Mouse (Mus musculus): ENCODE data around the gene Pla2g4e. TPM values are rescaled to one million over a fixed set of nuclear protein-coding genes. Genes with fewer than 3 reads are reported as not detected.

Gene Pla2g4e
- total and polyA plus RNA-seq, 3 experiments = not detected

DNA sequence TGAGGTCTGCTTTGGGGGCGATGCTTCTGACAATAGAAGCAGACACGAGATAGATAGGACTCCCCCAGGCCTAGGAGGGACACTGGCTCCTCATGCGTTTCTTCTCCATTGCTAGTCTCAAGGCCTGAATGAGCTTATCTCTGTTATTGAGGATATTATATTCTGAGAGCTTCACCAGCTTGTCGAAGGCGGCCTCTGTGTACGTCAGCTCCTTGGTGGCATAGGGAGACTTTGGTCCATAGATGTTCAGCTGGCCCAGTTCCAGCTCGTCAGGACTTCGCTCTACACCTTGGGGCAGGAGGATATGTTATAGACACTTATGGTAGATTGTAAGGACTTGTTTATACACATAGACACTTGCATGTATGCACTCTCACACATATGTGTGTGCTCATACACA, 77.4 kb downstream of the Pla2g4e start:
- DNase-seq (ENCODE audit: low read depth, low spot score) = no peak
- H3K79me2 ChIP-seq (ENCODE audit: control insufficient read depth, insufficient read depth, low read length, poor library complexity) = no peaks in the 10 kb centered on the region
- TF ChIP-seq UBTF (IDR thresholded peaks at IDR 0.05; ENCODE audit: borderline replicate concordance, insufficient read depth, low read depth, low read length) (no peak), MAX (IDR thresholded peaks at IDR 0.05; ENCODE audit: low read length) (no peak), HCFC1 (IDR thresholded peaks at IDR 0.05; ENCODE audit: low read depth, low read length) (no peak), POLR2AphosphoS5 (IDR thresholded peaks at IDR 0.05; ENCODE audit: borderline replicate concordance, low read depth, low read length) (no peak), ETS1 (IDR thresholded peaks at IDR 0.05; ENCODE audit: low read depth, low read length) (no peak), MXI1 (IDR thresholded peaks at IDR 0.05; ENCODE audit: low read depth, low read length) (no peak), ZMIZ1 (IDR thresholded peaks at IDR 0.05; ENCODE audit: low read depth, low read length) (no peak), POLR2A (IDR thresholded peaks at IDR 0.05; ENCODE audit: control insufficient read depth in 1 of 2, insufficient read depth in 1 of 2, low read depth in 1 of 2, low read length in 2 of 2, poor library complexity in 1 of 2) (no peak), NELFE (IDR thresholded peaks at IDR 0.05; ENCODE audit: low read depth, low read length) (no peak), BHLHE40 (IDR thresholded peaks at IDR 0.05; ENCODE audit: borderline replicate concordance, low read depth, low read length) (no peak), POLR2AphosphoS2 (IDR thresholded peaks at IDR 0.05; ENCODE audit: low read length) (no peak), EP300 (IDR thresholded peaks at IDR 0.05; ENCODE audit: low read depth in 1 of 2, low read length in 2 of 2) (no peak), SMC3 (IDR thresholded peaks at IDR 0.05; ENCODE audit: low read depth, low read length) (no peak), ZNF384 (IDR thresholded peaks at IDR 0.05; ENCODE audit: low read depth, low read length) (no peak), USF2 (IDR thresholded peaks at IDR 0.05; ENCODE audit: borderline replicate concordance in 1 of 2, insufficient read depth in 1 of 2, low read depth in 1 of 2, low read length in 2 of 2) (no peak), GABPA (IDR thresholded peaks at IDR 0.05; ENCODE audit: low read depth, low read length) (no peak), RAD21 (IDR thresholded peaks at IDR 0.05; ENCODE audit: low read depth, low read length) (no peak), TBP (IDR thresholded peaks at IDR 0.05; ENCODE audit: low read depth, low read length) (no peak)
- no peak overlapping the region for H3K4me3 ChIP-seq (ENCODE audit: control insufficient read depth in 1 of 2, insufficient read depth in 1 of 2, low read depth in 2 of 2, low read length in 2 of 2)
- no peaks in the 10 kb centered on the region for H3K9me3 ChIP-seq (replicated peaks; ENCODE audit: insufficient read depth, low read length)
- H3K27ac ChIP-seq (ENCODE audit: control insufficient read depth, low read depth, low read length) = no peak overlapping the region
- no peaks in the 10 kb centered on the region; a peak in 1 of 4 replicates for H3K36me3 ChIP-seq (ENCODE audit: control insufficient read depth in 1 of 2, insufficient read depth in 2 of 2, low read length in 2 of 2)
- H3K27me3 ChIP-seq (ENCODE audit: control insufficient read depth in 1 of 2, insufficient read depth in 2 of 2, low read length in 2 of 2) = no peaks in the 10 kb centered on the region
- peaks cover 0 to 12% of the 10 kb centered on the region in 2 experiments; a peak in 3 of 4 replicates for H3K4me1 ChIP-seq (ENCODE audit: control insufficient read depth in 1 of 2, insufficient read depth in 2 of 2, low read length in 2 of 2)
- H3K9ac ChIP-seq (ENCODE audit: control insufficient read depth, low read depth, low read length, poor library complexity, severe bottlenecking) = no peak overlapping the region

DNA sequence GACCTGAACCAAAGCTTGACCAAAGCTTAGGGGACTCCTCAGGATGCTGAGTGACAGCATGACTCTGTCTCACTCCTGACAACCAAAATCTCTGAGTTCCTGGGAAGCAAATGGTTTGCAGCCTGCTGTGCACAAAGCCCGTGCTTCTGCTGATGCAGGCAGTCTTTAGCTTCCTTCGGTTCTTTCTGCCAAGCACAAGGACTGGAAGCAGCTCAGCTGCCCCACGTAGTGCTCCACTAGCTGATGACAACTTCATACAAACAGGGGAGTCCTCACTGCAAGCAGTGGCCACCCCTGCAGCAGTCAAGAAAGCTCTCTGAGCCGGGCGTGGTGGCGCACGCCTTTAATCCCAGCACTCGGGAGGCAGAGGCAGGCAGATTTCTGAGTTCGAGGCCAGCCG, 79.7 kb downstream of the Pla2g4e start:
- no peak for DNase-seq (ENCODE audit: low read depth, low spot score)
- TF ChIP-seq ETS1 (IDR thresholded peaks at IDR 0.05; ENCODE audit: low read depth, low read length) (no peak), NRF1 (IDR thresholded peaks at IDR 0.05; ENCODE audit: insufficient read depth, low read depth, low read length, poor library complexity, severe bottlenecking) (no peak), RCOR1 (IDR thresholded peaks at IDR 0.05; ENCODE audit: low read depth, low read length) (no peak), USF1 (IDR thresholded peaks at IDR 0.05; ENCODE audit: low read depth, low read length) (no peak), TCF12 (IDR thresholded peaks at IDR 0.05; ENCODE audit: low read depth, low read length) (no peak), UBTF (IDR thresholded peaks at IDR 0.05; ENCODE audit: borderline replicate concordance, insufficient read depth, low read depth, low read length) (no peak), POLR2AphosphoS2 (IDR thresholded peaks at IDR 0.05; ENCODE audit: low read length) (no peak), TBP (IDR thresholded peaks at IDR 0.05; ENCODE audit: low read depth, low read length) (no peak), ZC3H11A (IDR thresholded peaks at IDR 0.05; ENCODE audit: low read depth, low read length) (no peak), POLR2A (IDR thresholded peaks at IDR 0.05; ENCODE audit: control insufficient read depth in 1 of 2, insufficient read depth in 1 of 2, low read depth in 1 of 2, low read length in 2 of 2, poor library complexity in 1 of 2) (no peak), GABPA (IDR thresholded peaks at IDR 0.05; ENCODE audit: low read depth, low read length) (no peak), POLR2AphosphoS5 (IDR thresholded peaks at IDR 0.05; ENCODE audit: borderline replicate concordance, low read depth, low read length) (no peak), MAZ (IDR thresholded peaks at IDR 0.05; ENCODE audit: low read depth, low read length) (no peak), NELFE (IDR thresholded peaks at IDR 0.05; ENCODE audit: low read depth, low read length) (no peak), RAD21 (IDR thresholded peaks at IDR 0.05; ENCODE audit: low read depth, low read length) (no peak), USF2 (IDR thresholded peaks at IDR 0.05; ENCODE audit: borderline replicate concordance in 1 of 2, insufficient read depth in 1 of 2, low read depth in 1 of 2, low read length in 2 of 2) (no peak)
- H3K9me3 ChIP-seq (replicated peaks; ENCODE audit: insufficient read depth, low read length) = no peaks in the 10 kb centered on the region
- peaks cover 0 to 3% of the 10 kb centered on the region in 2 experiments; a peak in 2 of 4 replicates for H3K4me1 ChIP-seq (ENCODE audit: control insufficient read depth in 1 of 2, insufficient read depth in 2 of 2, low read length in 2 of 2)
- H3K79me2 ChIP-seq (ENCODE audit: control insufficient read depth, insufficient read depth, low read length, poor library complexity) = no peaks in the 10 kb centered on the region
- no peak overlapping the region for H3K9ac ChIP-seq (ENCODE audit: control insufficient read depth, low read depth, low read length, poor library complexity, severe bottlenecking)
- H3K27ac ChIP-seq (ENCODE audit: control insufficient read depth, low read depth, low read length) = no peak overlapping the region
- no peak overlapping the region for H3K4me3 ChIP-seq (ENCODE audit: control insufficient read depth in 1 of 2, insufficient read depth in 1 of 2, low read depth in 2 of 2, low read length in 2 of 2)
- no peaks in the 10 kb centered on the region for H3K27me3 ChIP-seq (ENCODE audit: control insufficient read depth in 1 of 2, insufficient read depth in 2 of 2, low read length in 2 of 2)
- H3K36me3 ChIP-seq (ENCODE audit: control insufficient read depth in 1 of 2, insufficient read depth in 2 of 2, low read length in 2 of 2) = no peaks in the 10 kb centered on the region; a peak in 1 of 4 replicates
